Mouse (Mus musculus): Measurements from ENCODE around the gene Nt5c3b.

Nt5c3b gene

DNA sequence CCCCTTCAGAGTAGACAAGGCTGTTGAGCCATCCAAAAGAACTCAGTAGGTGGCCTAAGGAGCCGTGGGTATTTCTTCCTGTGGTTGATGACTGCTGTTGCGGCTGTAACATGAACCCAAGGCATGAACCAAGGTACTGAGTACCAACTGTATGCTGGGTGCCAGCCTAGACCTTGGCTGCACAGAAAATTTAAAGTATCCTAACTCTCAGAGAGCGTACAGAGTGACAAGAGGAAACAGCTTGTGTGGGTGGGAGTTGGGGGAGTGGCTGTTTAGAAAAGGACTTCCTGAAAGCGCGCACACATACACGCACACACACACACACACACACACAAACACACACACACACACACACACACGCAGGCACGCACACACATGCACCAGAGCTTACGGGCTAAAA, 42.3 kb downstream of the Nt5c3b start:
- DNase-seq, result no peak

DNA sequence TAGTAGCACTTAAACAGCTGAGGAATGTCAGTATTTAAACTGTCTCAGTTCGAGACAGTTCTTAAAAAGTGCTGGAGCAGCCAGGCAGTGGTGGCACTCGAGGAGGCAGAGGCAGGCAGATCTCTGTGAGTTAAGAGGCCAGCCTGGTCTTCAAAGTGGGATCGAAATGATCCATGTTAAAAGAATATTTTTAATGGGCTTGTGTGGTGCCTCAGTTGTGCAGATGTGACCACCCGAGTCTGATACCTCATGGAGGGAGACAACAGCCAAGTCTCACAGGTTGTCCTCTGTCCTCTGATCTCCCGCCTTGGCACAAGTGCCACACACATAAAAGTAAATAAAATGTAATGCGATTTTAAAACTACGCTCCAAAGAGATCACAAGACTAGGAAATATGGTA, 43.1 kb downstream of the Nt5c3b start:
- no peak for DNase-seq

DNA sequence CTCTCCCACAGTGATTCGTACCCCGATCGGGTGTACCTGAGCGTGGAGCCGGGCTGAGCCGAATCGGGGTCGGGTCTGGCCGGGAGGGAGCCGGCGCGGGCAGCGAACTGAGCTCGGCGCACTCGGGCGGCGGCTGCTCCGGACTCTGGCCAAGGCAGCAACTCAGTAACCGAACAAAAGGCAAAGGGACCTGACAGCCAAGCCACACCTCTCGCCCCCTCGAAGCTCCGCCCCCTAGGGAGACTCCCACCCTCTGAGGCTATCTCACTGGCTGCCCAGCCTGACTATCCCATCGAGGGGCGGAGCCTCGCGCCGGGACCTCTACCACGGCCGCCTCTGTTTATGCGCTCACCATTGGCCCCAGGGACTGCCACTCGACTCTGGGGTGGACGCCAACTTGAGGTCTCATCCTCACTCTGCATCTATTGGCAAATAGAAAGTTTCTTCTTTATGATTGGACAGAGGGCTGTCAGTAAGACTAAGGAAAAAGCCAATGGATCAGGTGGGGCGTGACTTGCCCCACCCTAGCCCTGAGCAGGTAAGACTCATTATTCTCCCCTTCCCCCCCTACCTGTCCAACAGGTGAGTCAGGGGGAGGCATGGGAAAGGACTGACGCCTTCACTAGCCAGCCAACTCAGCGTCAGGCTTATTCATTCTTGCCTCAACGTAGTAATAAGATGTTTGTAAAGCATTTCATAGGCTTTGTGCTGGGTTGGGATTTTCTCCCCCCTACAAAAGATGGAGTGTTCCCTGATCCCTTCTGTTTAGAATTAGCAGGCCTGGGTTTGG, 43.8 kb downstream of the Nt5c3b start, which contains the start of gene Jup:
Jup (minus strand) TSS at position 164 of the 790 bp plus-strand sequence.
- peak; percentile 100 for DNase-seq

DNA sequence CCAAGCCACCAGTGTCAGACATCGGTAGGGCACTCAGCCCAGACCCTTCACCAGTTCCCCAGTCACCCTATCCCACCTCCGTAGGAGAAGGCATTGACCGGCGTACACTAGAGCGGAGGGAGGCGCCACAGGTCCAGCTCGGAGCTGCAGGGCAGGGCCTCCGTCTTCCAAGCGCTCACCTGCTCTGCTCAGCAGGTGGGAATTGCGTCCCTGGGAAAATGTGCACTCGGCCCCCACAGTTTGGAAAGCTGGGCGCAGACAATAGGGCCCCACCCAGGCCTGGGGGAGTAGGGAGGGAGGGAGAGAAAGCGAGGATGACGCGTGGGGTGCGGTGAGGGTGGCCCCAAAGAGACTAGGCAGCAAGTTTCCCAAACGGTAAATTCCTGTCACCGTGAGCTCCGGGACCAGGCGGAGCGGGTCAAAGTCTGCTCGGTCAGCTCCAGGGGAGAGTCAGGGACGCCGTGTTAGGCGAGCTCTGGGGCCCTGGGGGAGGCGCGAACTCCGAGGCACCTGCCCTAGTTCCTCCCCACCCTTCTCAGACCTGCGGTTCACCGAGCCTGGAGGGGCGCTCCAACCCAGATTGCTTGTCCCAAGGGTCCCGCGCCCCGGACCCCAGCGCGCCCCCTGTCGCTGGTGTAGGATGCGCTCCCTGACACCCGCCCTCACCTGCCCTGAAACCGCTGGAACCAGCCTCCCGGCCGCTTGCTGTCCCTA, 44.6 kb downstream of the Nt5c3b start:
- DNase-seq, result peak; percentile 81 to 82

DNA sequence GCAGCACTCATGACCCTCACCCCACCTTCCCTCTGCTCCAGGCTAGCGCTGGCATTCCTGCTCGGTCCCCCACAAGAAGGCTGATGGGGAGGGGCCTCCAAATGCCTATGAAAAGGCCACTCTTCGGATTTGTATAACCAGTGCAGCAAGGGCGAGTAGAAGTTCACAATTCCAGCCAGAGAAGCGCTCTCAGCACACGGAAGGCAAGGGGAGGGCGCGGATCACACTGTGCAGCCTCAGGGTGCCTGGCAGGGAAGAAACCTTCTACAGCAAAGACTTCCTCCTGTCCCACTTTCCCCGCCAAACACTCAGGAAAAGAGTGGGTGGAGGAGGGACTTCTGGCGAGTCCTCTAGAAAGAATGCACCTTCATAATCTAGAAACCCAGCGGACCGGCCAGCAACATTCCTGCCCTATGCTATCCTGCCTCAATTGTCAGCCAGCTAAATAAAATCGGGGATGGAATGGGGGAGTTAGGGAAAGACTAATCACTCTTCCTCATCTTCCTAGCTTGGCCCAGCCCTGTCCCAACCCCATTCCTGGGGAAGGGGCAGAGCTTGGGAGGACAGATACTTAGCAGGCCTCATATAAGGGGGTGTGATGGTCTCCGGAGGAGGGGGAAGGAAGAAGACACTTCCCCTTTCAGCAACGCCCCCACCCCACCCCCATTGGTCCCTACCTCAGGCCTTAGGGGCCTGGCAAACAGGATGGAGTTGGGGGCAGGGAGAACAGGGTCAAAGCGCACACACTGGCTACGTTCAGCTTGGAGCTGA, 45.6 kb downstream of the Nt5c3b start:
- DNase-seq, result peak; percentile 81 to 82

DNA sequence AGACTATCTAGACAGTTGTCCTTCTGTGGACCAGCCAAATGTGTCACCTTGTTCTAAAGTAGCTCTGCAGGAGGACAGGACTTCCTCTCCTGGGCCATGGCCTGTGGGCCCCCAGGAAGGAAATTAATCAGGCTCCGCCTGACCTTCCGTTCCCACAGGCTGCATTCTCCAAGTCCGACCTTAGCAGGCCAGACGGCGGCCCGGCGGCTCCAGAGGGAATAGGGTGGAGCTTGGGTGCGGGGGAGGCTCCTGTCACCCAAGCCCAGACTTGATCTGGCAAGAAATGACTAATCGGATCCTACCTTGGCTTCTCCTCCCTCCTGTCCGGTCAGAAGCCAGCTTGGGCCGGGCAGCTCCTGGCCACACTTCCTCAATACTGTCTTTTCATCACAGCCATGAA, 46.4 kb downstream of the Nt5c3b start:
- DNase-seq, result peak; percentile 86 to 87

DNA sequence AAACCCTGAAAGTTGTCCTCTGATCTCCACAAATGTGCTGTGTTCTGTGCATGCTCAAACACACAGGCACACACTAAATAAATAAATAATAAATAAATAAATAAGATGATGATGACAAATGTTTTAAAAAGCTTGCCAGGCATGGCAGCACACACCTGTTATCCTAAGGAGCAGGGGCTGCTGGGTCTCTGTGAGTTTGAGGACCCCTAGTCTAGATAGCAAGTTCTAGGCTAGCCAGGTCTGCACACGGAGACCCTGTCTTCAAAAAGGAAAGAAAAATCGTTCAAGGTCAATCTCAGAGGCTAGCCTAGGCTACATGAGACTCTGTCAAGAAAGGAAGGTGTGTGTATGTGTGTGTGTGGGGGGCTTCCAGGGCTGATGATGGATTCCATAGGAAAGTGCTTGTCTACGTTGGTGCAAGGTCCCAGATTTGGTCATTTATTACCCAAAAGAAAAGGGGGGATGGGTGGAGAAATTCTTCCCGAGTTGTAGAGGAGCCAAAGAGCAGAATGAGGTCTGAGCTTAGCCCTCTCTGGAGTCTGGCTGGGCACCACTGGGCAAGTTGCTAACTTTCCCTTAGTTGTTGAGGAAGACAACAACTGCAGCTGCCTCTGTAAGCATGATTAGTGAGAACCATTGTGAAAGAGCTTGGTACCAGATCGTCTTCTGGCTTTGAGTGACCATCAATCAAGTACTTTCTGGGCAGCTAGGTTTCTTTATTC, 47.1 kb downstream of the Nt5c3b start:
- DNase-seq, result no peak

DNA sequence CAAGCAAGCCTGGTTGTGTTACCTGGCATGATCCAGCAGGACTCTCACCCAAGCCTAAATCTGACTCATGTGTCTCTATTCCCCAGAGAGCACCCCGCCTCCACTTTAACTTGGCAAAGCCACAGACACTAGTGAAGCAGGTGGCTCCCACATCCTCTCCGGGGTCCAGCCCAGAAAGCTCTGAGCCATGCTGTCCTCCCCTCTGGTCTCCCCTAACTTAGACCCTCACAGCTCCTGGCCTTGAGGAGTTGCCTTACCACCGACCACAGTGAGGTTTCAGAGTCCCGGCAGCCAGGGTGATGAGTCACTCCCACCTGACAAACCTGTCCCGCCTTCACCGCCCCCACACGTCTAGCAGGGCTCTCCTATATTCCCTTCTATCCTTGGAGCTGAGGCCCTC, 47.9 kb downstream of the Nt5c3b start:
- DNase-seq, result peak in 1 of 2 experiments; percentile 67

DNA sequence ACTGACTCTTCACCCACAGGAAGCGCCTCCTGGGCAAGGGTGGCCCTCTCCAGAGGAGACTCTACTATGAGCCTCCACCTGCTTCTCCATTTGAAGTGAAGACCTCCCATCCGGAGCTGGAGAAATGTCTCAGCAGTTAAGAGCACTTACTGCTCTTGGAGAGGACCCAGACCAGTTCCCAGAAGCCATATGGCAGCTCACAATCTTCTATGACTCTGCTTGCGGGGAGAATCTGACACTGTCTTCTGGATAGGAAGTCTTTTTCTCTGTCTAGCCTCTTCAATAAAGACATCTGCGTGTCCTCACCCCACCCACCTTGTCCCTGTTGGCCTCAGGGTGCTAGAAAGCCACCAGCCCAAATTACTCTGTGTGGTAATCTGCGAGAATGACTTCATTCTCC, 48.6 kb downstream of the Nt5c3b start:
- no peak for DNase-seq

DNA sequence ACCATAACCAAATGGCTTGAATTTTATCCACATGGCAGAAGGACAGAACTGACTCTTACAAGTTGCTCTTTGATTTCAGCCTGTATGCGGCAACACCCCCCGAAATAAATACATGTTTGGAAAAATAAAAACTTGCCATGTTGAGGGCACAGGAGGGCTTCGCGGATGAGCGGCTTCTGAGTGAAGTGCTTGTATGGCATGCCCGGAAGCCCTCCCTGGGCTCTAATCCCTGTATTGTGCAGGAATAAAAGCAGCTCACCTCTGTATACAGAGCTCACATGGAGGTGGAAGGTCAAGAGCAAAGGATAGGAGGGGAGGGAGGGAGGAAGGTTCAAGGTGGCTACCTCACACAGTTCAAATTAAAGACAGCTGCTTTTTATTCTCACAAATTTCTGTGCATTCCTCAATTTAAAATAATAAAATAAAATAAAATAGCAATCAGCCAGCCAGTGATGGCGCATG, 49.7 kb downstream of the Nt5c3b start:
- no peak for DNase-seq

DNA sequence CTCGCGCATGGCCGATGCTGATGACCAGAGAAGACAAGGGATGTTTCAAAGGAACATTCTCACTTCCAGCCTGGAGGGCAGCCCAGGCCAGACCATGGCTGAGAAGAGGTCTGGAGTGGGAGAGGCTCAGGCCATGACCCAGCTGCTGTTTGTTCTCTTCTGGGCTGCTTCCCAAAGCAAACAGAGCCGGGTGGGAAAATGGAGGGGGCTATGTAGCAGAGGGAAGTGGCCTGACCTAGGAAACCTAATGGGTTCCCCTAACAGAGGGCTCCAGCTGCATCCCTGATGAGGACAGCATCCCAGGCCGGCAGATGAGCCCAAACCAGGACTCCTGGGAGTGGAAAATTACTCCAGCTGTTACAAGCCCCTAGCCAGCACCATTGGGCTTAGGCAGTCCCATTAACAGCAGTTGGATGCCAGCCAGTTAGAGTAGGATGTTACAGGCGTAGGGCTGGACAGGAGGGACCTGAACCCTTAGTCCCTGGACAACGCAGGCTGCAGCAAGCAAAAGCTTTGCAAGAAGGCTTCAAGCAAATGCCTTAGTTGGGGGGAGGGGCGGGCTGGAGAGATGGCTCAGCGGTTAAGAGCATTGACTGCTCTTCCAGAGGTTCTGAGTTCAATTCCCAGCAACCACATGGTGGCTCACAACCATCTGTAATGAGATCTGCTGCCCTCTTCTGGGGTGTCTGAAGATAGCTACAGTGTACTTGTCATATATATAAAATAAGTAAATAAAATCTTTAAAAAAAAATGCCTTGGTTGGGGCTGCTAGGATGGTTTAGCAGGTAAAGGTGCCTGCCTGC, 50.3 kb downstream of the Nt5c3b start:
- peak in 1 of 2 experiments; percentile 47 for DNase-seq

DNA sequence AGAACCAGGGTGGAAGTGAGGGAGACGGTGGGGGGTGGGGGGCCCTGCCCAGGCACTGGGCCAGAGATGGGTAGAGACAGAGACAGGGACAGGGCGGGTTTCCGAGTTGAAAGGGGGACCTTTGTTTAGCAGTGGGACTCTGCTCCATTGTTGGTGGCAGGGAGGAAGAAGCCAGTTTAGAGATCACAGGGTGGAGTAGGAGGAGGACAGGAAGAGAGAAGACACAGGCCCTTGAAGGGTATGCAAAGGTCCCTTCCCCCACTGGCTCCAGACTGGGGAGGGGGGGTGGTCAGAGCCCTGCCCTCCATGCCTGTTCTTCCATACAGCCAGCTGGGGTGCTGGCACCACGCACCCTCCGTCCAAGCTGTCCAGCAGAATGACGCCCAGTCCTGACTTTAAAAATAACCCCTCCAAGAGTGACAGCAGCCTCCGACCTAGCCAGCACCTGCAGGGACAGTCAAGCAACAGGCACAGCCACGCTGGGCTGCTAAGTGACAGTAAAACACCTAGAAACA, 51.6 kb downstream of the Nt5c3b start:
- peak; percentile 87 to 89 for DNase-seq

DNA sequence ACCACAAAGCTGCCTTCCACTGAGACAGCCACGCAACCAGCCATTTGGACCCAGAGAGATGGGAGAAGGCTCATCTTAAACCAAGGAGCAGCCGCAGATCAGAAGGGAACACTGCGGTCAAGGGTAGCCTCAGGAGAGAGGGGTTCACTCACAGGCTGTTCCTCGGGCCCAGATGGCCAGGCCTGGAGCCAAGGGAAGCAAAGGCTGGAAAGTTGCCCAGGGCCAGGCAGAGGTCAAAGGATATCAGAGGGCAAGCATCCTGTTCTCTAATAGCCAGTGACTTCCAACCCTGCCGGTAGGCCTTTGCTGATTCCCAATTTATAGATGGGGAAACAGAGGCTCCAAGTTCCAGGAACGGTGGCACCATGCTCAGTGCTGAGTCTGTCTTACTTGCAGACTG, 53.0 kb downstream of the Nt5c3b start:
- peak; percentile 64 to 69 for DNase-seq

DNA sequence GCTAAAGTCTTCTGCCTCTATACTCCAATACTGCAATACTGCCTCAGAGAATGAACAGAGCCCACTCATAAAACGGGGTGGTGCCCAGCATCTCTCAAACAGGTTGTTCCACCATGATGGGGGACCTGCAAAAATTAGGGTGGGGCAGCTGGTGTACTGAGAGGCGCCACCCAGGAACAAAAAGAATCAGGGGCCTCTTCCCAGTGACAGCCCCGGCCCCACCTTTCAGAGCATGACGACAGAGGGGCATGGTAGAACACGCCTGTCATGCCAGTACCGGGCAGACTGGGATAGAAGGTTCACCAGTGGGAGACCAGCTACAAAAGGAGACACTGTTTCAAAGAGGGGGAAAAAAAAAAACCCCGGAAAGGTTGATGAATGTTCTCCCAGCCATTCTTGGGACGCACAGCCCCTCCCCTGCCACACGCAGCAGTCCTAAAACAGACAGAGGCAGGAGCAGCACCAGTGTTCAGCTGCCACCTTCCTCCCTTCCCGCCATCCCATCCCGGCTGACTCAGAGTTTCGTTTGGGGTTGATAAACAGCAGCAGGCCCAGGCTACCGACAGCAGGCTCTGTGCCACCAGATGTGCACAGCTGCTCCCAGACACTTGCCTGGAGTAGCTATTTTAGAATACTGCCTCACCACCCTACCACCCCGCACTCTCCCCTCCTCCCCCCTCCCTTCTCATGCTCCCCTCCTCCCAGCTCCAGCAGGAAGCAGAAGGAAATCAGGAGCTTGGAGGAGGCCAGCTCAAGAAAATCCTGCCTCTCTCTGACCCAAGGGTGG, 53.8 kb downstream of the Nt5c3b start:
- no peak for DNase-seq

DNA sequence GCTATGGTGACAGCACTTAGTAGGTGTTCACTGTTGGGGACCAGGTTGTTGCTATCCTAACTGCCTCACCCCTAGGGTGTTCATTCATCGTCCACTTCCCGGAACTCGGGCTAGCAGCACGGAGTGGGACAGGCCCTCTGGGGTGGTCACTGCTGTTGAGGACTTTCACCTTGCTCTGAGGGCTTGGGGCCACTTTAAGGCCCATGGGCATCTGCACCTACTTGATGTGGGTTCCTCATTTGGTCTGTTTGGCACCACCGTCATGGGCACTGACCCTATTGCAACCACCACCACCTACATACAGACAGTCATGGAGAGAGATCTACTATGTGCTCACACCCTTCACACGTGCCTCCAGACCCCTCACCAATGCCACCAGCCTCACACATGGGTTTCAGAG, 54.5 kb downstream of the Nt5c3b start:
- no peak for DNase-seq

DNA sequence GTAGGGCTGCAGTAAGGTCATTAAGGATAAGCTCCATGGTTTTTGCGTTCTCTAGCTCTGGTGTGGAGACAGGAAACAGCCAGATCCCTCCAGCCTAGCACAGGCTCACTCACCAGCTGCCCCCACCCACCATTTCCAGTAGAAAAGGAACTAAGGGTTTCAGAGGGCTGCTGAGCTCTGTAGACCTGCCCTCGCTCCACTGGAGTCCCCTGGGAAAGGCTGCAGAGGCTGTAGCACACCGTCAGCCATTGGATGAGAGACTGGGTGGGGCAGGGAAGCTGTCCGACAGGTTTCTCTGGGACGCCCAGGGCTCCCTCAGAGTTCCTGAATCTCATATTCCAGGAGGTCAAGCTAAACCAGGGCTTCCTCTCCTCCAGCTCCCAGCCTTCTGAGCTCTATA, 55.0 kb downstream of the Nt5c3b start:
- DNase-seq, result no peak

DNA sequence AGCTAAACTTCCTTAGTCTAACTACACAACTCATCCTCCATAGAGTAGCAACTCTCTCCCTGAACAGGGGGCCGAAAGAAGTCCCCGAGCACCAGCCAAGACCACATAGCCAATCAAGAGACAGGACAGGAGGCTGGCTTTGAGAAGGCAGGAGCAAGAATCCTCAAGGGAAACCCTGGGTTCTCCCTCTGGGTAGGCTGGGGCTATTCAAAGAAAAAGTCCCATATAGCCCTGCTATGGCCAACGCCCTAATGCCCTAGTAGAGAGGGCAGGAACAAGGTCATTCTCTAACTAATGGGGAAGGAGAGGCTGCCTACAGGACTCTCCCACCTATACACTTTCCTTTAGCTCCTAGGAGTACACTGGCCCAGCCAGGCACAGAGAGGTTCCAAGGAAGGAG, 56.6 kb downstream of the Nt5c3b start:
- DNase-seq, result no peak

DNA sequence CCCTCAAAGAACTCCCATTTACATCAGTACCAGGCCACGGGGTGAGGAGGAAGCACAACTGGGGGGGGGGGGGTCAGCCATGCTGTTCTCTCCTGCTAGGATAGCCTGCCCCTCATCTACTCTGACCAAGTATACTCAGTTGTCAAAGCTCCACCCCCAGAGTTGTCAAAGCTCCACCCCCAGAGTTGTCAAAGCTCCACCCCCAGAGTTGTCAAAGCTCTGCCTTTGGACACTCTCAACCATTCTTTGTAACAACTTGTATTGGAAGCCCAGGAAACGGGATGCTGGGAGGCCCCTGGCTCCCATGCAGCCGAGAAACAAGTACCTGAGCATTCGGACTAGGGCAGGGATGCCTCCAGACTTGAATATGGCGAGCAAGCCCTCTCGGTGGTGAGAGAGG, 58.9 kb downstream of the Nt5c3b start:
- DNase-seq, result no peak

DNA sequence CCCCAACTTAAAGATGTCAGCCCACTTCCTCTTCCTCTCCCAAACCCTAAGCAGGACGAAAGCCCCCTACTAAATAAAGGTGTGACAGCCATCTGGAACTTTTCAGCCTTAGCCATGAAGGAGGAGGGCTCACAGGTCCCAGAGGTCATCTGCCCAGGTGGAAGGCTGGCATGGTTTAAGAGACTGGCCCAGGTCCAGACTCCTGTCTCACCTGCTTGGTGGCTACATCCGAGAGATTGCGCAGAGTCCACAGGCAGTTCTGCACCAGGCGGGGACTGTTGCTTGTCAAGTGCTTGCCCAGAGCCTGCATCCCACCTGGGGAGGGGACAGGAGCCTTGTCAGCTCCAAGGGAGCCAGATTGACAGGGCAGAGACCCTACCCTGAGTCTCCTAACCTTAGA, 62.3 kb downstream of the Nt5c3b start:
- DNase-seq, result peak in 1 of 2 experiments; percentile 50

DNA sequence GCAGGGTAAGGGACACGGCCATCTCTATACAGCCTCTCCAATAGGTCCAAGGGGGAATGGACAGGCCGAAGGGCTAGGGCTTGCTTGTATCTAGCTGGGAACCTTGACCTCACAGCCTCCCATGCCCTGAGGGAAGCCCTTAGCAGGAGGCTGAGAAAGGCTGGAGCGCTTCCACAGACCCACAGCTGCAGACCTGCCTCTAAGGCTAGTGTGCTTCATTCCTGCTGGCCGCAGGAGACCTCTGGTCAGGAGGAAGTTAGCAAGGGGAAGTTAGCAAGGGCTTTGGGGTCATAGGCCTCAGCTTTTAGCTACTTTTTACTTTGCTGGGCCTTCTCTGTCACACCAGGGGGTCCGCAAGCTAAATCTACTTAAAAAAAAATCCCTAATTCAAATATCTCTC, 63.2 kb downstream of the Nt5c3b start:
- DNase-seq, result no peak

DNA sequence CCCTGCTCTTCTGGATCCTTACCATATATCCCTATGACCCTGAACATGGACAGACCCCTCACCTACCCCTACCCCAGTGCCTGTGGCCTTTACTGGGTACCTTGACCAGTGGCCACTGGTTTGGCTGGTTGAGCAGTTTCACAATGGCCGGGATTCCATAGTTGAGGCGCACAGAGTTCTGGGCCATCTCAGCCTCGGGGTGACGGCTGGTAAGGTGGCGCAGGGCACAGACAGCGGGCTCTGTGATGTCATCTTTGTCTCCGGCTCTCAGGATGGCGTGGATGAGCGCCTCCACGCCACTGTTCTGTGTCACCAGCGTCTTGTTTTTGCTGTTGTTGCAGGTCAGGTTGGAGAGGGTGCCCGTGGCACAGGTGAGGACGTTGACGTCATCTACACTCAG, 63.6 kb downstream of the Nt5c3b start:
- DNase-seq, result no peak

All from cerebellum, postnatal 25 days (tissue).